Mouse (Mus musculus) cerebellum, postnatal 25 days (tissue): ENCODE results near the gene Gemin4.
A peak's percentile ranks its signal among the peaks of the same experiment; 100 is the strongest.

Experiments
- DNase-seq, 2 experiments: peaks; one replicate each; pipeline ENCODE4 v3.0.0; 2021; ENCODE audit warnings: mixed read lengths in 2 of 2

The Gemin4 gene

DNA sequence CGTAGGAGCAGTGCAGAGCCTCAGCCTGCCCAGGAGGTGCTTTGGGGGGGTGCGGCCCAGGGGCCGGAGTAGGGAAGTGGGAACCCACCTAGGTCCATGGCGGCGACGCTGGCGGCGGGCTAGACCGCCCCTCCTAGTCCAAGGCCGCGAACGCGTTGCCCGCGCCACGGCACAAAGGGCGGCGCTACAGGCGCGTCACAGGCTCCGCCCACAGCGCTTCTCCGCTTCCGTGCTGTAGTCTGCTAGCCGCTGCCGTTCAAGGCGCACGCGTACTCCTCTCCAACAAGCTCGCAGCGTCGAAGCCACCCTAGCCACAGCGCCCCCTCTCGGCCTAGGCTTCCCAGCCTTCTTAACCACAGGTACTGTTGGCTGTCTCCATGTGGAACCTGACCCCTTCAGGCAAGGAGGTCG, at the start of gene Gemin4, which contains the start of gene Dbil5:
Gene Gemin4, minus strand, starts transcription at position 275 of the 411 bp plus-strand sequence.
Gene Dbil5, plus strand, starts transcription at position 219 of the 411 bp plus-strand sequence.
- peak; percentile 97 to 99 for DNase-seq

DNA sequence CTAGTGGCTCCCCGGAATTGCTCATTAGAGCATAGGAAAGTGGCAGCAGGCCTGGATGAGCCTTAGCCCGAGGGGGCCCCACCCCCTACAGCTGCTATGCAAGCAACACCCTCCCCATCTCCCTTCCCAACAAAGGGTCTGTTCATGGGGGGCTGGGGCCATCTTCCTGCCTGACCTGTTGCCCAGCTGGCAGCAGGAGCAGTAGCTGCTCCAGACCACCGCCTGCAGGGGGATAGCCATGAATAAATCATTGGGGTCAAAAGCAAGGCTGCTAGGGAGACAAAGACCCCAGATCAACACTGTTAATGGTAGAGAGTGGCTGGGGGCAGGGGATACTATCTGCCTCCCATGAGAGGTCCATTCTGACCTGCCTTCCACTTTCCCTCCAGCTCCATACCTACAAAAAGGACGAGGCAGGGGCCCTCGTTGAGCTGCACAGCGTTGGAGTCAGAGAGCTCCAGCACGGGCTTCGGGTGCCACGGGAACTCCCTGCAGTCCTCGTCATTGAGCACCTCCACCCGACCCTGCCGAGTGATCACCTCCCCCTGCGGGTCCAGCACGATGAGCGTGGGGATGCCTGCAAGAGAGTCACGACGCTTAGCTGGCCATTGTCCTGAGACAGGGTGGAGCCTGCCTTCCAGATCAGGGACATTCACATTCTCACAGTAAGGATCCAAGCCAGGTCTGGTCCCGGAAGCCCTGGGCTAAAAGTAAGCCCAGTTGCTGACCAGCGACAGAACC, 45.3 kb upstream of the Gemin4 start:
- DNase-seq: peak; percentile 61 to 62

DNA sequence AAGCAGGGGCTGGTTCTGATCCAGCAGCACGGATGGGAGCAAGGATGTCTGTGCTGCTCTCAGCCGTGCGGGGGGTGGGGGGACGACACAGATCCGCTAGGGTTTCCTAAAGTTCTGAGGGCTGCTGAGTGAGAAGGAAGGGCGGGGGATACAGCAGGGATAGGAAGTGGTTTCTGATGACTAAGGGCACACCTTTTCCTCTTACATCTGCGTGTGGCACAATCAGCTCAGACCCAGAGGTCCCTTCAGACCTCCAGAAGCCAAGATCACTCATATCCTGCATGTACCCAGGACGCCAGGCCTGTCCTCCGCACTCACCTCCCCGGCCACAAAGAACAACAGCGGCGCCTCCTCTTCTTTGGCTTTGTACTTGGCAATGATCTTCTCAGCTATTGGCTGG, 43.8 kb upstream of the Gemin4 start:
- DNase-seq: no peak

DNA sequence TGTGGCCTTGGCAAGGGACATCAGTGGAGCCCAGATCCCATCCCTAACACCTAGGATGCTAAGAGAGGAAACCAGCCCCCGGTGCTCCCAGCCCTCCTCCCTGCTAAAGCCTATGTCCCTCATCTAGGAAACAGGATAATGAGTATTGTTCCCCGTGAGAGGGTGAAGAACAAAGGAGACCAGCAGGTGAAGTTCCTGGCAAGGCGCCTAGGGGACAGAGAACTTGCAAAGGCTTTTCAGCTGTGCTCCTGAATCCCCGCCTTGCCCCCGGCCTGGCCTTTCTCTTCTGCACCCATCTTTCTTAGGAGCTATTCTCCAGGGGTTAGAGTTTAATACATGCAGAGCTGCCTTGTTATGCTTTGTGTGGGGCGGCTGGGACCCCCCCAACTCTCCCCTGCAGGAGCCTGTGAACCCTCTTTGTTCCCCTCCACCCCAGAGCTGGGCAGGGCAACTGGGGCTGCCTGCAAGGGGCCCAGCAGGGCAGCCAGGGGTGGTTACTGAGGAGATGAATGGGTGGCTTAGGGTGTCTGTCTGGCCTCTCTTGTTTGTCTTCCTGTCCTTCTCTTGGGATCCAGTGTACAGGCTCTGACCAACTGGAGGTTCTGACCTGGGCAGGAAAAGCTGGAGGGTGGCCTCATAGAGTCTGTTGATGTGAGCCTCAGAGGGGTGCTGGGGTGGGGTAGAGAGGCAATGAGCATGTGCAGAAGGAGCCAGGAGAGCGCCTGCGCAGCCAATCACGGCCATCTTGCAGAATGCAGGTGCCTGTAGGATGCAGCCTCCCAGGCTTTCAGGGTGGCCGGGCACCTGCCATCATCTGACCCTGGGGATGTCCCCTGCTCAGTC, 43.0 kb upstream of the Gemin4 start:
- DNase-seq: peak in 1 of 2 experiments; percentile 67

DNA sequence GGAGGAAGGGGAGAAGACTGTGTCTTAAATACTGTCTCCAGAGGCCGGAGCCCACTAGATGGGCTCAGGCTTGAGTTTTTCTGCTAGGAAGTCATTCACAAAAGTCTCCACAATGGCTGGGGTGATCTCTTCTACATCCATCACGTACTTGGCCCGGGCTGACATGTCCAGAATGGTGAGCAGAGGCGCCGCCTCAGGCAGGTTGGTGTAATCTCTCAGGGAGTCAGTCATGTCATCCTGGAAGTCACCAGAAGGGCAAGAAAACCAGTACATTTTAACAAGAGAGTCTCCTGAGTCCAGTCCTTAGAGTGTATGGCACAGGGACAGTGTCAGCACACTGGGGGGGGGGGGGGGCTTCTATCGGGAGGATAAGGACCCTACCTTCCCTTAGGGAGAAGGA, 41.0 kb upstream of the Gemin4 start:
- DNase-seq: no peak

DNA sequence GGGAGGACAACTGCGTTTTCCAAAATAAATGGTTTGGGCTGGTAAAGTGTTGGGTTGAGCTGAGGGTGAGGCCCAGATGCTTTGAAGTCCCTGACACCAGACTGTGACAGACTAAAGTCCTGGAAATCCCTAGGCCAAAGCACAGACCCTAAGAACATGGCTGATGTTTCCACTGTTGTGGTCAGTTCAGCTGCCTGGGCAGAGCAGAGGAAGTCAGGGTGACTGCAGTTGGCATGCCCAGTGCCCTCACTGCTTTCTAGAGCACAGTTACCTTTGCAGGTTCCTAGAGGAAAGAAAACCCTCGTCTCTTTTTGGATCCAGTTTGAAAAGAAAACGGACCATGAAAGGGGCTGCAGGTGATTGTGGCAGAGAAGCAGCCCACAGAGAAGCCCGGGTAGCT, 39.9 kb upstream of the Gemin4 start:
- DNase-seq: no peak

DNA sequence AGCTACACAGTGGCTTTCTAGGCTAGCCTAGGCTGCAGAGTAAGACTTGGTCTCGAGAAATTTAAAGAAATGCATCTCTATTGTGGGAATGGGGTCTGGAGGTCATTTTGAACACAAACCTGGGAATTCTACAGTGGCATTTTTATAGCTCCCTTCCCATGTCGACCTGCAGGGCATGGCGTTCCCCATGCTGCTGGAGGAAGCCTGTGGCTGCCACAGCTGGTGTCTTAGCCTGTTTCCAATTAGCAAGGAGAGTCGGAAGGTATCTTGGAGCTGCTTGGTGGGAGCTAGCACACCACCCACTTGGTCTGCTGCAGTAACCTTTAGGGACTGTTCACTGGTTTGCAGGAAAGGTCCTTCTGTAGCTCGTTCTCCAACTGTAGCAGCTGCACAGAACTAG, 38.7 kb upstream of the Gemin4 start:
- DNase-seq: no peak

DNA sequence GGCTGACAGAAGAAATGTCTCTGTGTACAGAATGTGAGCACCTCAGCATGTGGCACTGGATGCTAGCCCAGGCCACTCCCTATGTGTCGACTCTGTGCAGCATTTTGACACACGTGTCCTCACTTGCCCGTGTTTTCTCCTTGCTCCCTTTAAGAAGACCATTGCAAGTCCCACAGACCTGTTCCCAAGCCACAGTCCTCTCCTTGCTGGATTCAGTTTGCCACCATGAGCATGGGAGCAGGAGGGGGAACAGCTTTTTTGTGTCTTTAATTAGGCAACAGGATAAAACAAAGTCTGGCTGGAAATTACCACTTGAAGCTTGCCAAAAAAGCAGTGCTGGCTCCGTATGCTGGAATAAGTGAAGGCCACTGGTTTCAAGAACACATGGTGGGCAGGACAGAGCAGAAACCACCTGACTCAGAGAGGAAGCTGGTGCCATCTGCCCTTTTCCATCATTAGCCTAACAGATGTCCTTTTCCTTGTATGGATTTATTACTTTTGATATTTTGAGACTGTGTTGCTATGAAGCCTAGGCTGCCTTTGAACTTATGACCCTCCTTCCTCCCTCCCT, 38.1 kb upstream of the Gemin4 start:
- peak; percentile 89 for DNase-seq

DNA sequence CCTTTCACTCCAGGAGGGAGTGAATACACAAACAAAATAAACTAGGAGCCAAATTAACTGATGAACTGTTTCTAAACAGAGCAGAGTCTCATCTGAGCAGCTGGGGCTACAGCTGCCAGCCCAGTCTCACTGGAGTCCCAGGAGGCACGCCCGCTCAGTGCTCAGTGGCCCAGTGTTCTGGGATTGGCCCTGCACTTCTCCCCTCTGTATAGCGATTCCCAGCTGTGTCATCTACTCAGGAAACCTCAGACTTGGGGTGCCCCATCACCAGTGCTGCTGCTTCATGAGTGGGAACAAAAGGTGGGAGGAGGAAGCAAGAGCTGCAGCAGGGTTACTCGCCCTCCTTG, 36.4 kb upstream of the Gemin4 start:
- DNase-seq: peak in 1 of 2 experiments; percentile 32

DNA sequence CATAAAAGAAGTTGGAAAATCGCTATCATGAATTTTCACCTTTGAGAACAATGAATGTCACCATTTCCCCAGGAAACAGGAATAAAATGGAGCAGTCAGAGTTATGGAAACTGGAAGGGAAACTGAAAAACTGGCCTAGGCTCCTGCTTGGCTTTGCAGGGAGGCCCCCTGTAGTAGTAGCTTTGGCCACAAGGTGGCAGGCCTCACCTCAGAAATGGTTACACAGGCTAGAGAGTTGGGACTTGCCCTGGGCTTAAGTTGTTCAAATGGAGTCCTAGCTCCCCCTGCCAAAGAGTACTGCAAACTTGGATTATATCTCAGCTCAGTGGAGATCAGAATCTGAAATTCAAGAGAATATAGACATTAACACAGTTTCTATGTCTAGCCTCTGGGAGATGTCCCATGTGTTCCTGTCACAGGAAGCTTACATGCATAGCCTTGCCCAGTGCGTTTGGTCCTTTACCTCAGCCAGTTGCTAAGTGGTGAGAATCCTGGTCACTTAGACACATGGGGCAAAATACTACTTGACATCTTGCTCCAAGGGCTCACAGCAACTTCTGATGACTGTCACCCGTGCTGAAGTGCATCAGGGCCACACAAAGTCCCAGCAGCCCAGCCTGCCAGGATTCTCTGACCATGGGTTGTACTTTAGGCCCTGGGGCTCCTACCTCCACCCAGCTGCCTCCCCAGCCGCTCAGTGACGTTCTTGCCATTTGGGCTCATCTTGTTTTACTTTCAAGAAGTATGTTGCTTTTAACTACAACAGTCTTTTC, 35.9 kb upstream of the Gemin4 start:
- peak; percentile 94 to 95 for DNase-seq

DNA sequence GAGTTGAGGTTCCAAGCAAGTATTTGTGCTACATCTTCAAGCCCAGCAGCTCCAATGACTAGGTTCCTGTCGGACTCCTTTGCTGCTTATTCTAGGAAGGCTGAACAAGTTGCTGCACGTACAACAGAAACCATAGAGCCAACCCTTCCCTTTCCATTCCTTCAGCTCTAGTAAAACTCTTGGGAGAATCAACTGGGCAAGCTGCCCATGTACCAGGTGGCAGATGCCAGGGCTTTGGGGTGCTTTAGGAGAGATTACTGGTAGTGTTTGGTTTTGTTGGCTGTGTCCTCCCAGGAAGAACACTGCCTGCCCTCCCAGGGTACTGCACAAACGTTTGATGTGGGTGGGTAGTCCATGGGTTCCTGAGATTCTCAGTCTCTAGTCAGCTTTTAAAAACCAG, 34.6 kb upstream of the Gemin4 start:
- DNase-seq: peak; percentile 79 to 87

DNA sequence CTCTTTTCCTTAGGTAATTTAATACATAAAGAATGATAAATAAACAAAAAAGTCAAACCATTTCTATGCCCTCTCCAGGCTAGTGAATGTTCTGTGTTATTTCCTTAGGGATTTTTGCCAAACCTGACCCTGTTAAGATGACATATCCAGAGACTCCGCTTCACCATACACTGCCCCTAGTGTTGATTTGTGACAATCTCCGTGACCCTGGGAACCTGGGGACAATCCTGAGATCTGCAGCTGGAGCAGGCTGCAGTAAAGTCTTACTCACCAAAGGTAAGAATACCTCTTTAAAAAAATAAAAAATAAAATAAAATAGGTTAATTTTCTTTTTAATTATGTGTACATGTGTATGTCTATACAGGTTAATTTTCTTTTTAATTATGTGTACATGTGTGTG, 29.8 kb upstream of the Gemin4 start:
- no peak for DNase-seq

DNA sequence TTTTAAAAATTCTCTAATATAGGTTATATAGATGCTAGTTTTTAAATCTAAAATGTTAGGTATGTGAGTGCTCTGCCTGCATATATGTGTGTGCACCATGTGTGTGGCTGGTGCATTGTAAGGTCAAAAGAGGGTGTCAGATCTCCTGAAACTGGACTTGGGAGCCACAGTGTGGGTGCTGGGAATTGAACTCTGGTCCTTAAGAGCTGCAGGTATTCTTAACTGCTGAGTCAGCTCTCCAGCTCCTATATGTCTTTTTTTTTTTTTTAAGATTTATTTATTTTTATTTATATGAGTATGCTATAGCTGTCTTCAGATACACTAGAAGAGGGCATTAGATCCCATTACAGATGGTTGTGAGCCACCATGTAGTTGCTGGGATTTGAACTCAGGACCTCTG, 29.0 kb upstream of the Gemin4 start:
- DNase-seq: no peak

DNA sequence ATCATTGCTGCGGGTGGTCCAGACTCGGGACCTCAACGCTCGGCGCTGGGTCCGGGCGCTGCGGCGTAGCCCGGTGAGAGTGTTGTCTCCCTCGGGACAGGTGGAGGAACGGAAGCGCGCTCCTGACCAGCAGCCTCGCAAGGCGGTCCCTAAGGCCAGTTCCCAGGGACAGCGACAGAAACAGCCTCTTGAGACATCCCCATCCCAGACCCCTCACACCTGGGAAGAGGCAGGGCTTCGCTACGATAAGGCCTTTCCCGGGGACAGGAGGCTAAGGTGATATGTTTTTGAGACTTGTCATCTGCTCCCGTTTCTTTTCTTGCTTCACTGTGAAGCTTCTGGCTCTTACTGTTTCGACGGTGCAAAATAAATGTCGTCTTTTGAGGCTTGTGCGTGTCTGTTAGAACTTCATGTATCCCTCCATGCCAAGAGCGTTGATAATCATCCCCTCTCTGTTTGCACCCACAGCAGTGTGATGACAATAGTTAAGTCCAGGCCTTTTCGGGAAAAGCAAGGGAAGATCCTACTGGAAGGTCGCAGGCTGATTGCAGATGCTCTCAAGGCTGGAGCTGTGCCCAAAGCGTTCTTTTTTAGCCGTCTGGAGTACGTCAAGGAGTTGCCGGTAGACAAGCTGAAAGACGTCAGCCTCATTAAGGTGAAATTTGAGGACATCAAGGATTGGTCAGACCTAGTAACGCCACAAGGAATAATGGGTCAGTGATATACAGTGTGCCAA, 26.5 kb upstream of the Gemin4 start:
- peak in 1 of 2 experiments; percentile 39 for DNase-seq

DNA sequence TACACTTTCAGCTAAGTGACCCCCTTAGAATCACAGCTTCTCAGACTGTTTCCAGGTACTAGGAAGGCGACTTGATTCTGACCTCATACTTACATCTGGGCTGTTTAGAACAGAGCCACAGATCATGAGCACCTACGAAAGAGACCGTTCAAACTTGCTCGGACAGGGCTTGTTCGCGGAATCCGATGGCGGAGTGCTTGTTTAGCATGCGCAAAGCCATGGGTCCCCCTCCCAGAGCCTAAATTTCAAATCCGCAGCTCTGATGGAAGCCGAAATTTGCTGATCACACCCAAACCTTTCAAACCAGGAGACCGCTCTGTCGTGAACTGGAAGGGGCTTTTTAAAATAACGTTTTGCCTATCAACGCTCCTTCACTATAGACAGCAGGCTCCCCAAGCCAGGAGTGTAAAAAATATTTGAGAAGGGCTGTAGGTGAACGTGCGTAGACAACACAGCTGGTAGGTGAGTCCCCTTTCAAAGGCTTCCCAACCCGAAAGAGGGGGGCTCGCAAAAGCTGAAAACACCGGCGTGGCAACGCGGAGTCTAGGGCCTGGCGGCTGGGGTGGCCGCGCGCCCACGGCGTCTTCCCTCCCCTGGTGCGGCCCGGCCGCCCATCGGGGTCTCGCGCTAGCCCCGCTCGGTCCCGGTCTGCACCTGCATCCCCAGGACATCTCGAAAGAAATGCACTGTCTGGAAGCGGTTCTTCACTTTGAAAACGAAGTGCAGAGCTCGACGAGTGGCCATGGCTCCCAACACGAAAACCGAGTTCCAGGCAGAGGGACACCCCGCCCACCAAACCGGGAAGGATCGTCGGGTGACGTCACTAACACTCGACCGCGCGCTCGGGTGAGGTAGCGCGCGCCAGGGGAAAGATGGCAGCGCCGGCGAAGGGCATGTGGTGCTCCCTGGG, 25.7 kb upstream of the Gemin4 start, which contains the start of the genes Mrm3 and Glod4:
Gene Mrm3, plus strand, starts transcription at position 815 of the 910 bp plus-strand sequence.
Gene Glod4, minus strand, starts transcription at position 825 of the 910 bp plus-strand sequence.
- DNase-seq: peak; percentile 94 to 96

DNA sequence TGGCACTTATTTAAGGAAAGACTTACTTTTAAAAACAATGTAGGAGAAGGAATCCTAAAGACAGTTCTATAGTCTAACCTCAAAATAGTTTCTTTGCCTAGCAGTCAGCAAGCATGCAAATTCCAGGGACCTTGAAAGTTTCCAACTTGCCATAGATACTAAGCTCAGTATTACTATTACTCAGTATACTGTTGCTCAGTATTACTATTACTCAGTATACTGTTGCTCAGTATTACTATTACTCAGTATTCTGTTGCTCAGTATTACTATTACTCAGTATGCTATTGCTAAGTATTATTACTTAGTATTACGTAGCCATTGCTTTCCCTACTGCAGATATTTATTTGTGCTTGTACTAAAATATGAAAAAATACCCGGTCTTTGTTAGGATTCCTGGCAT, 22.3 kb upstream of the Gemin4 start:
- DNase-seq: no peak

DNA sequence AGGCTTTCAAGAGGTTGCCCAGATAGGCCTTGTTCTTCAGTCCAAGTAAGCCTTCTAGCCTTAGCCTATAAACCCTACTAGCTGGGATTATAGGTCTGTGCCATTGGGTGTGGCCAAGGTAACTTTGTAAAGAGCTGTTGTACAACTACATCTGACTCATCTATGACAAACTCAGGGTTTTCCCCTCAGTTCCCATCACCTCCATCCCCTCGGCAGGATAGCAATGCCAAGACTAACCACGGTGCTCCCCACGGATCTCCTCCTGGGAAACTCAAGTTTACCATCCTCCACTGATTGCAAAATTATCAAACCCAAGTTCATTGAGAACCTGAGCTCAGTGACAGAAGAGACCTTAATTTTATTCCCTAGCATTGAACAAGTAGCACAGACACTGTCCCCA, 18.7 kb upstream of the Gemin4 start:
- no peak for DNase-seq

DNA sequence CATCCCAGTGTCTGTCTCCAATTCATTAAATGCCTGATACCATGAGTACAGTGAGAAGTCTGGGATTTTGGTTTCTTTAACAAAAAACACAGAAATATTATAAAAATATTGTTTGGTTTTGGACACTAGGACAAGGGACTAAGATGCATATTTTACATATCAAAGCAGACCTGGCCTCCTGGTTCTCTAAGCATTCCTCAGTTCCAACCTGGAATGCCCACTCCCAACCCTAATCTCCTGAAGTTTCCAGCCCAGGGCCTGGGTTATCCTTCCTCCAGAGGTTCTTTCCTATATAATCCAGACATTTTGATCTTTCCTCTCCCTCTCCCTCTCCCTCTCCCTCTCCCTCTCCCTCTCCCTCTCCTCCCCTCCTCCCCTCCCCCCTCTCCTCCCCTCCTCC, 7.6 kb upstream of the Gemin4 start:
- DNase-seq: no peak

DNA sequence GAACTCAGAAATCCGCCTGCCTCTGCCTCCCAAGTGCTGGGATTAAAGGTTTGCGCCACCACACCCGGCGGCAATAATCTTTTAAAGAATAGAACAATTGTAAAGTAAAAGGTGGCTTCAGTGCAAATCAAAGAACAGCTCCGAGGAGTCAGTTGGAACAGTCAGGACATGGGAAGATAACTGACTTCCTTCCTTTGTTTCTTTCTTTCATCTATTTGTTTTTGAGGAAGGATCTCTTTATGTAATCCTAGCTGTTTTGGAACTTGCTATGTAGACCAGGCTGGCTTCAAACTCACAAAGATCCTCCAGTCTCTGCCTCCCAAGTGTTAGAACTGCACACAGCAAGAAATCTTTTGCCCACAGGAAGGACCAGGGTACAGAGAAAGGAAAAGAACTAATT, 7.2 kb upstream of the Gemin4 start:
- DNase-seq: no peak

DNA sequence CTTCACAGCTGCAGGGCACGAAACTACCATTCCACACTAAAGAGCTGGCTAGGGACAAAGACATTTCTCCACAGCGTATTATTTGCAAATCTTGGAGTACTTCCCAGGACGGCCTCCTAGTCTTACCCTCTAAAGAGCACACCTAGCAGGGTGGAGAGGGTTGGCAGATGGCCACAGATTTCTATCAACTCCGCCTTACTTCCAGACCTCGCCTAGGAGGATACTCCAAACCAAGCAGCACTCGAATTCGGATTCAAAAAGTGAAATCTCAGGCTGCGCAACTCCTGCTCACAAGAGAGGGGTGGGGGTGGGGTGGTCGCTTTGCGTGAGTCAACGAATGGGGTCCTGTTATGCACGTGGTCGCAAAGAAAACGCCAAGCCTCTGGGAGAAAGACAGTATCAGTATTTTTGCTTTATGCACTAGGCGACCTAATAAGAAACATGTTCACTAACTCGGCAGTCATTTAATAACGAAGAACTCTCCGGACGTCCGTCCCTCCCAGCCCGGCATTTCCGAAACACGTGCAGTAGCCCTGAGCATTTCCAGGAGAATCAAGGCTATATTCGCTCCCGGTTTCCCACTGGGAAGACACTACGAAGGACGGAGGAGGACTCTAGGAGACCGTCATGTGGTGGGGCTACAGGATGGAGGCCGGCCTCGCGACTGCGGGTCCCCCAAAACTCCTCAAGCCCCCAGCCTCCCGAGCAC, 629 bp downstream of the Gemin4 start:
- peak in 1 of 2 experiments; percentile 57 for DNase-seq
